Mouse (Mus musculus) embryonic facial prominence, embryonic 15.5 days (tissue): ENCODE measurements around the gene Gm10153. TPM values are rescaled to one million over a fixed set of nuclear protein-coding genes. Genes with fewer than 3 reads are reported as not detected.
"Not testable (repeated sequence)": the region's sequence is repeated elsewhere in the genome, so short reads cannot be mapped to it uniquely, and the experiment has no call there.

ENCODE experiments used
- ATAC-seq: fragments of 200-750 bp; cut with Nextera tagmentation; 2 replicates; pipeline ENCODE4 v1.8.0; 2017; ENCODE audit warnings: low read depth, moderate TSS enrichment; ENCODE audit not compliant: insufficient number of reproducible peaks, low FRiP score, low TSS enrichment
- H3K27ac ChIP-seq: fragments of 300-500 bp; sonication (generic); replicated peaks from 2 replicates; pipeline ENCODE4 v1.5.1; 2015; ENCODE audit warnings: mild to moderate bottlenecking, inconsistent platforms
- H3K27me3 ChIP-seq: fragments of 300-500 bp; sonication (generic); 2 replicates; pipeline ENCODE4 v1.6.1; 2015; ENCODE audit warnings: inconsistent platforms
- H3K36me3 ChIP-seq: fragments of 300-500 bp; sonication (generic); 2 replicates; pipeline ENCODE4 v1.6.1; 2015; ENCODE audit warnings: mild to moderate bottlenecking, inconsistent platforms
- H3K4me1 ChIP-seq: fragments of 300-500 bp; sonication (generic); 2 replicates; pipeline ENCODE4 v1.6.1; 2015; ENCODE audit warnings: inconsistent platforms
- H3K4me2 ChIP-seq: fragments of 300-500 bp; sonication (generic); replicated peaks from 2 replicates; pipeline ENCODE4 v1.6.1; 2015; ENCODE audit warnings: mild to moderate bottlenecking, inconsistent platforms
- H3K4me3 ChIP-seq: fragments of 300-500 bp; sonication (generic); replicated peaks from 2 replicates; pipeline ENCODE4 v1.5.1; 2015; ENCODE audit warnings: mild to moderate bottlenecking, inconsistent platforms
- H3K9ac ChIP-seq: fragments of 300-500 bp; sonication (generic); 2 replicates; pipeline ENCODE4 v1.6.1; 2015; ENCODE audit warnings: inconsistent platforms
- H3K9me3 ChIP-seq: fragments of 300-500 bp; sonication (generic); replicated peaks from 2 replicates; pipeline ENCODE4 v1.6.1; 2016; ENCODE audit warnings: inconsistent platforms
- WGBS: fragments of 180-500 bp; shearing (Covaris S2); methylation state at CpG from one replicate; pipeline ENCODE4 v1.1.7; 2015; 5-methylcytosine and 5-hydroxymethylcytosine counted together
- polyA plus RNA-seq: library from polyadenylated mRNA; unstranded; fragments of >200 nt; fragmentation: Nextera tagmentation; extraction: Ambion mirVana; gene quantifications from 2 replicates; pipeline ENCODE4 v1.2.1, GENCODE M21; 2015

Gene Gm10153
- polyA plus RNA-seq, 1 experiment from 2014 or later: 0.57 TPM

- Histone ChIP-seq H3K27me3 (no peaks in the 10 kb centered on the region), H3K27ac (no peak overlapping the region), H3K4me2 (no peak overlapping the region), H3K4me3 (no peak overlapping the region), H3K9ac (no peak overlapping the region), H3K4me1 (no peaks in the 10 kb centered on the region), H3K36me3 (no peaks in the 10 kb centered on the region), H3K9me3 (no peaks in the 10 kb centered on the region)
- WGBS: 81% methylated on average over 1 of the region's 1 CpGs
- no peak for ATAC-seq
Measured at GRCm38 (mm10) chr7:142178685-142179084, 11.5 kb downstream of the Gm10153 start.

- not testable (repeated sequence) for H3K4me2 ChIP-seq, H3K9me3 ChIP-seq, ATAC-seq, H3K27me3 ChIP-seq, H3K4me3 ChIP-seq, H3K4me1 ChIP-seq, H3K36me3 ChIP-seq, H3K27ac ChIP-seq, H3K9ac ChIP-seq
Measured at GRCm38 (mm10) chr7:142175905-142176304, 14.3 kb downstream of the Gm10153 start, which contains the start of gene Krtap5-2. Gene Krtap5-2, minus strand, starts transcription at chr7:142176005.

GRCm38 (mm10) chr7:142169836-142170235 lies 20.4 kb downstream of the Gm10153 start:
- H3K36me3 ChIP-seq: no peaks in the 10 kb centered on the region
- ATAC-seq: no peak
- H3K4me1 ChIP-seq: no peaks in the 10 kb centered on the region
- no peak overlapping the region for H3K9ac ChIP-seq
- no peak overlapping the region for H3K27ac ChIP-seq
- no peak overlapping the region for H3K4me2 ChIP-seq
- 44% methylated on average over 3 of the region's 3 CpGs for WGBS
- no peaks in the 10 kb centered on the region for H3K27me3 ChIP-seq
- no peak overlapping the region for H3K4me3 ChIP-seq
- no peaks in the 10 kb centered on the region for H3K9me3 ChIP-seq

GRCm38 (mm10) chr7:142165639-142166038 lies 24.6 kb downstream of the Gm10153 start, which contains the start of gene Gm4553:
Gene Gm4553, minus strand, starts transcription at chr7:142165739.
- H3K27ac ChIP-seq, ATAC-seq, H3K9ac ChIP-seq, H3K4me2 ChIP-seq, H3K27me3 ChIP-seq, H3K4me1 ChIP-seq, H3K9me3 ChIP-seq, H3K4me3 ChIP-seq, H3K36me3 ChIP-seq: not testable (repeated sequence)

- Histone ChIP-seq H3K27ac (no peak overlapping the region), H3K4me2 (no peak overlapping the region), H3K9me3 (no peaks in the 10 kb centered on the region), H3K4me1 (no peaks in the 10 kb centered on the region), H3K36me3 (no peaks in the 10 kb centered on the region), H3K4me3 (no peak overlapping the region), H3K9ac (no peak overlapping the region), H3K27me3 (no peaks in the 10 kb centered on the region)
- WGBS: 89% methylated on average over 3 of the region's 3 CpGs
- ATAC-seq: no peak
Measured at GRCm38 (mm10) chr7:142159366-142159765, 30.8 kb downstream of the Gm10153 start.

GRCm38 (mm10) chr7:142157013-142157412 lies 33.2 kb downstream of the Gm10153 start, which contains the start of gene Gm29735:
Gene Gm29735, minus strand, starts transcription at chr7:142157113.
- not testable (repeated sequence) for H3K27ac ChIP-seq, H3K4me3 ChIP-seq, H3K4me2 ChIP-seq, H3K36me3 ChIP-seq, H3K9ac ChIP-seq, ATAC-seq, H3K27me3 ChIP-seq, H3K9me3 ChIP-seq, H3K4me1 ChIP-seq
- 42% methylated on average over 2 of the region's 2 CpGs for WGBS

GRCm38 (mm10) chr7:142155308-142155707 lies 34.9 kb downstream of the Gm10153 start:
- 53% methylated on average over 1 of the region's 1 CpGs for WGBS
- Histone ChIP-seq H3K9me3 (no peaks in the 10 kb centered on the region), H3K36me3 (no peaks in the 10 kb centered on the region), H3K4me2 (no peak overlapping the region), H3K4me1 (no peaks in the 10 kb centered on the region), H3K9ac (no peak overlapping the region), H3K27ac (no peak overlapping the region), H3K4me3 (no peak overlapping the region), H3K27me3 (no peaks in the 10 kb centered on the region)
- ATAC-seq: no peak

- Histone ChIP-seq H3K4me3 (no peak overlapping the region), H3K36me3 (no peaks in the 10 kb centered on the region), H3K4me2 (no peak overlapping the region), H3K4me1 (no peaks in the 10 kb centered on the region), H3K9ac (no peak overlapping the region), H3K9me3 (no peaks in the 10 kb centered on the region), H3K27ac (no peak overlapping the region), H3K27me3 (no peaks in the 10 kb centered on the region)
- WGBS: 73% methylated on average over 4 of the region's 4 CpGs
- no peak for ATAC-seq
Measured at GRCm38 (mm10) chr7:142152191-142152590, 38.0 kb downstream of the Gm10153 start.

GRCm38 (mm10) chr7:142148633-142149032 lies 41.6 kb downstream of the Gm10153 start:
- H3K27ac ChIP-seq: no peak overlapping the region
- H3K9me3 ChIP-seq: no peaks in the 10 kb centered on the region
- no peaks in the 10 kb centered on the region; the same call in 1 of the 2 replicates for H3K27me3 ChIP-seq
- H3K9ac ChIP-seq: no peak overlapping the region
- H3K4me2 ChIP-seq: no peak overlapping the region
- H3K4me1 ChIP-seq: no peaks in the 10 kb centered on the region
- ATAC-seq: no peak
- no peaks in the 10 kb centered on the region for H3K36me3 ChIP-seq
- H3K4me3 ChIP-seq: no peak overlapping the region

GRCm38 (mm10) chr7:142146033-142146432 lies 44.2 kb downstream of the Gm10153 start:
- Histone ChIP-seq H3K9ac (no peak overlapping the region), H3K4me1 (no peaks in the 10 kb centered on the region), H3K4me3 (no peak overlapping the region), H3K36me3 (no peaks in the 10 kb centered on the region), H3K27ac (no peak overlapping the region), H3K9me3 (no peaks in the 10 kb centered on the region), H3K4me2 (no peak overlapping the region), H3K27me3 (no peaks in the 10 kb centered on the region; the same call in 1 of the 2 replicates)
- ATAC-seq: no peak
- WGBS: 0% methylated on average over 1 of the region's 1 CpGs

- H3K4me3 ChIP-seq: no peak overlapping the region
- ATAC-seq: no peak
- H3K4me1 ChIP-seq: no peaks in the 10 kb centered on the region
- H3K27ac ChIP-seq: no peak overlapping the region
- no peak overlapping the region for H3K4me2 ChIP-seq
- no peaks in the 10 kb centered on the region for H3K9me3 ChIP-seq
- WGBS: 34% methylated on average over 4 of the region's 4 CpGs
- H3K36me3 ChIP-seq: no peaks in the 10 kb centered on the region
- H3K9ac ChIP-seq: no peak overlapping the region
- no peaks in the 10 kb centered on the region; the same call in 1 of the 2 replicates for H3K27me3 ChIP-seq
Measured at GRCm38 (mm10) chr7:142145413-142145940, 44.7 kb downstream of the Gm10153 start.

- Histone ChIP-seq H3K27ac (no peak within 1 kb of the TSS), H3K36me3 (no peaks in the 10 kb centered on the region), H3K9ac (no peak within 1 kb of the TSS), H3K4me2 (no peak within 1 kb of the TSS), H3K27me3 (no peaks in the 10 kb centered on the region; the same call in 1 of the 2 replicates), H3K4me1 (no peaks in the 10 kb centered on the region), H3K9me3 (no peaks in the 10 kb centered on the region), H3K4me3 (no peak within 1 kb of the TSS)
- no peak for ATAC-seq
- WGBS: 74% methylated on average over 1 of the region's 1 CpGs
Measured at GRCm38 (mm10) chr7:142144507-142144906, 45.7 kb downstream of the Gm10153 start, which contains the start of gene Gm45337. Gene Gm45337, minus strand, starts transcription at chr7:142144607.
